Mouse (Mus musculus): ENCODE data around the gene F5.

DNA sequence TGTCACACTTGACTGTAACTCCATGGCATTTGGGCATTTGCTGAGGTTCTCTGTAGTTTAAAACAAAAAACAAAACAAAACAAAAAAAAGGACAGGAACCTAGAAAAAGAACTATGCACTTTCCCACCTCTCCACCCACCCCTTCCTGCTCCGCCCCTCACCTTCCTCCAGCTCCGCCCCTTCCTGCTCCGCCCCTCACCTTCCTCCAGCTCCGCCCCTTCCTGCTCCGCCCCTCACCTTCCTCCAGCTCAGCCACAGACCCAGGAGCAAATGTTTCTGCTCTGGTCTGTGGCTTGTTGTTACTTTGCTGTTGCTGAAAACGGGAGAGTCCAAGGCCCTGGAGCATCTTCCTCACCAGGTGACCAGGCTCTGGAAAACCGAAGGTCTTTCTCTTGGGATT lies 2.6 kb upstream of the F5 start:
- TF ChIP-seq CTCF (IDR thresholded peaks at IDR 0.05; ENCODE audit: control insufficient read depth, insufficient read depth, insufficient replicate concordance, low read depth, low read length) (no peak), POLR2A (IDR thresholded peaks at IDR 0.05; ENCODE audit: control insufficient read depth, low read depth, low read length) (no peak)

All from testis, adult 2 months (tissue).